Comparison of ENCODE assay signal across 13 mouse cellular contexts in genomic region chr17:11532066-11532465, GRCm38 (mm10).
"Had no signal": no experiment of that assay in that cellular context is flagged by ENCODE, and none has a peak within 500 bp of the region (broad histone marks: within the 10 kb centered on the region; RNA-seq: fewer than 3 reads in every experiment).

No protein-coding gene starts in this region.

- H3K36me3 ChIP-seq: limb, embryonic 10.5 days; liver, embryonic 15.5 days; neural tube, embryonic 13.5 days; stomach, embryonic 15.5 days had no signal

- H3K27me3 ChIP-seq: liver, embryonic 15.5 days; neural tube, embryonic 13.5 days; stomach, embryonic 15.5 days had no signal

- H3K9me3 ChIP-seq: limb, embryonic 10.5 days; liver, embryonic 15.5 days; neural tube, embryonic 13.5 days; stomach, embryonic 15.5 days had no signal

- H3K4me1 ChIP-seq: liver, embryonic 15.5 days; stomach, embryonic 15.5 days had no signal

- H3K27ac ChIP-seq: left cerebral cortex, adult 2 months; limb, embryonic 10.5 days; liver, embryonic 15.5 days; stomach, embryonic 15.5 days had no signal

- H3K4me2 ChIP-seq: liver, embryonic 11.5 days; liver, embryonic 15.5 days; neural tube, embryonic 13.5 days; stomach, embryonic 15.5 days had no signal

- H3K4me3 ChIP-seq: left cerebral cortex, adult 2 months; limb, embryonic 10.5 days; liver, embryonic 15.5 days; neural tube, embryonic 13.5 days; stomach, embryonic 15.5 days had no signal

- H3K9ac ChIP-seq: liver, embryonic 15.5 days; neural tube, embryonic 13.5 days; stomach, embryonic 15.5 days had no signal

- DNase-seq: kidney, postnatal 25 days; lung, adult 2 months; lung, postnatal 36 days; right cerebral cortex, postnatal 14 days; thymus, adult 2 months; thymus, postnatal 25 days had no signal

- ATAC-seq: lung, postnatal 0 days had no signal
